Mouse (Mus musculus) kidney, embryonic 16.5 days (tissue): ENCODE results near the gene Slc16a8. TPM values are rescaled to one million over a fixed set of nuclear protein-coding genes. Genes with fewer than 3 reads are reported as not detected.

Experiments
- ATAC-seq: fragments of 200-750 bp; cut with Nextera tagmentation; 2 replicates; pipeline ENCODE4 v1.8.0; 2017; ENCODE audit warnings: moderate TSS enrichment; ENCODE audit not compliant: low FRiP score, low TSS enrichment
- H3K27ac ChIP-seq: fragments of 300-500 bp; sonication (generic); 2 replicates; pipeline ENCODE4 v1.5.1; 2014; ENCODE audit warnings: low read length
- H3K27me3 ChIP-seq: fragments of 300-500 bp; sonication (generic); 2 replicates; pipeline ENCODE4 v1.6.1; 2014; ENCODE audit warnings: low read length, control low read depth, mixed read lengths; ENCODE audit not compliant: insufficient read depth
- H3K36me3 ChIP-seq: fragments of 300-500 bp; sonication (generic); 2 replicates; pipeline ENCODE4 v1.6.1; 2014; ENCODE audit warnings: low read length, control low read depth, mixed read lengths; ENCODE audit not compliant: insufficient read depth
- H3K4me1 ChIP-seq: fragments of 300-500 bp; sonication (generic); 2 replicates; pipeline ENCODE4 v1.6.1; 2014; ENCODE audit warnings: low read length, control low read depth, mixed read lengths; ENCODE audit not compliant: insufficient read depth
- H3K4me2 ChIP-seq: fragments of 300-500 bp; sonication (generic); replicated peaks from 2 replicates; pipeline ENCODE4 v1.6.1; 2014; ENCODE audit warnings: low read depth, low read length
- H3K4me3 ChIP-seq: fragments of 300-500 bp; sonication (generic); 2 replicates; pipeline ENCODE4 v1.5.1; 2014; ENCODE audit warnings: mild to moderate bottlenecking, low read length
- H3K9ac ChIP-seq: fragments of 300-500 bp; sonication (generic); replicated peaks from 2 replicates; pipeline ENCODE4 v1.6.1; 2014; ENCODE audit warnings: low read length
- H3K9me3 ChIP-seq: fragments of 300-500 bp; sonication (generic); 2 replicates; pipeline ENCODE4 v1.6.1; 2016; ENCODE audit warnings: low read length, control low read depth
- WGBS: fragments of 180-500 bp; shearing (Covaris S2); extraction: QIAGEN DNeasy Blood & Tissue Kit; methylation state at CpG from one replicate; pipeline ENCODE4 v1.1.7; 2014; 5-methylcytosine and 5-hydroxymethylcytosine counted together
- polyA plus RNA-seq: library from polyadenylated mRNA; unstranded; fragments of >200 nt; fragmentation: Nextera tagmentation; extraction: Ambion mirVana; gene quantifications from 2 replicates; pipeline ENCODE4 v1.2.1, GENCODE M21; 2015

Gene Slc16a8
- polyA plus RNA-seq, 1 experiment from 2014 or later: 0.24 TPM

GRCm38 (mm10) chr15:79252580-79252979 is 2.0 kb downstream of the Slc16a8 start:
- Histone ChIP-seq H3K27me3 (peaks cover 34% of the 10 kb centered on the region), H3K9me3 (no peaks in the 10 kb centered on the region), H3K9ac (peak overlapping the region; percentile 69), H3K4me2 (peak overlapping the region; percentile 80), H3K4me3 (peak overlapping the region; percentile 47), H3K4me1 (peaks cover 13% of the 10 kb centered on the region), H3K36me3 (peaks cover 9% of the 10 kb centered on the region; the same call in 1 of the 2 replicates), H3K27ac (no peak overlapping the region)
- no peak for ATAC-seq
- 31% methylated on average over 24 of the region's 24 CpGs for WGBS

GRCm38 (mm10) chr15:79251781-79252491 is 2.6 kb downstream of the Slc16a8 start:
- H3K9ac ChIP-seq: peak overlapping the region; percentile 69
- H3K9me3 ChIP-seq: no peaks in the 10 kb centered on the region
- H3K4me1 ChIP-seq: peaks cover 13% of the 10 kb centered on the region
- 2% methylated on average over 57 of the region's 61 CpGs for WGBS
- peak; percentile 71 for ATAC-seq
- H3K27ac ChIP-seq: no peak overlapping the region
- peak overlapping the region; percentile 47 for H3K4me3 ChIP-seq
- H3K36me3 ChIP-seq: peaks cover 12% of the 10 kb centered on the region; the same call in 1 of the 2 replicates
- H3K4me2 ChIP-seq: peak overlapping the region; percentile 80
- H3K27me3 ChIP-seq: peaks cover 34% of the 10 kb centered on the region

- Histone ChIP-seq H3K4me1 (peaks cover 13% of the 10 kb centered on the region), H3K9ac (no peak overlapping the region), H3K27me3 (peaks cover 34% of the 10 kb centered on the region), H3K4me3 (no peak overlapping the region; the same call in 1 of the 2 replicates), H3K9me3 (no peaks in the 10 kb centered on the region), H3K4me2 (no peak overlapping the region), H3K36me3 (peaks cover 20% of the 10 kb centered on the region), H3K27ac (no peak overlapping the region)
- WGBS: 50% methylated on average over 7 of the region's 7 CpGs
- no peak for ATAC-seq
These were observed 3.4 kb downstream of the Slc16a8 start for GRCm38 (mm10) chr15:79251168-79251567.

- WGBS: 81% methylated on average over 2 of the region's 2 CpGs
- Histone ChIP-seq H3K9ac (no peak overlapping the region), H3K36me3 (peaks cover 27% of the 10 kb centered on the region), H3K4me2 (no peak overlapping the region), H3K4me1 (peaks cover 13% of the 10 kb centered on the region), H3K27ac (no peak overlapping the region), H3K27me3 (peaks cover 34% of the 10 kb centered on the region), H3K9me3 (no peaks in the 10 kb centered on the region), H3K4me3 (no peak overlapping the region)
- ATAC-seq: no peak
These were observed 4.3 kb downstream of the Slc16a8 start for GRCm38 (mm10) chr15:79250236-79250635.

GRCm38 (mm10) chr15:79245321-79245720 is 9.2 kb downstream of the Slc16a8 start:
- Histone ChIP-seq H3K27ac (no peak overlapping the region), H3K4me3 (no peak overlapping the region), H3K9me3 (no peaks in the 10 kb centered on the region), H3K36me3 (peaks cover 48% of the 10 kb centered on the region), H3K27me3 (no peaks in the 10 kb centered on the region), H3K9ac (no peak overlapping the region), H3K4me2 (no peak overlapping the region), H3K4me1 (peaks cover 5% of the 10 kb centered on the region; the same call in 1 of the 2 replicates)
- 81% methylated on average over 3 of the region's 3 CpGs for WGBS
- ATAC-seq: no peak

- H3K9ac ChIP-seq: no peak overlapping the region
- ATAC-seq: no peak
- peaks cover 5% of the 10 kb centered on the region; the same call in 1 of the 2 replicates for H3K4me1 ChIP-seq
- WGBS: 78% methylated on average over 7 of the region's 7 CpGs
- H3K27ac ChIP-seq: no peak overlapping the region
- peaks cover 57% of the 10 kb centered on the region for H3K36me3 ChIP-seq
- no peaks in the 10 kb centered on the region for H3K9me3 ChIP-seq
- no peak overlapping the region for H3K4me3 ChIP-seq
- H3K4me2 ChIP-seq: no peak overlapping the region
- no peaks in the 10 kb centered on the region for H3K27me3 ChIP-seq
These were observed 10.3 kb downstream of the Slc16a8 start for GRCm38 (mm10) chr15:79244071-79244893.

GRCm38 (mm10) chr15:79243234-79244042 is 11.1 kb downstream of the Slc16a8 start:
- Histone ChIP-seq H3K9me3 (no peaks in the 10 kb centered on the region), H3K9ac (no peak overlapping the region), H3K36me3 (peaks cover 60% of the 10 kb centered on the region), H3K4me2 (0 out of 2 replicates have a peak overlapping the region, but pooled peaks have one; percentile 22), H3K27ac (0 out of 2 replicates have a peak overlapping the region, but pooled peaks have one; percentile 6), H3K27me3 (no peaks in the 10 kb centered on the region), H3K4me1 (peaks cover 5% of the 10 kb centered on the region; the same call in 1 of the 2 replicates), H3K4me3 (no peak overlapping the region)
- WGBS: 17% methylated on average over 10 of the region's 10 CpGs
- peak; percentile 96 for ATAC-seq

- no peak overlapping the region for H3K4me3 ChIP-seq
- peaks cover 5% of the 10 kb centered on the region; the same call in 1 of the 2 replicates for H3K4me1 ChIP-seq
- H3K9ac ChIP-seq: no peak overlapping the region
- H3K9me3 ChIP-seq: no peaks in the 10 kb centered on the region
- H3K27ac ChIP-seq: no peak overlapping the region
- H3K4me2 ChIP-seq: no peak overlapping the region
- peak; percentile 60 for ATAC-seq
- 71% methylated on average over 13 of the region's 13 CpGs for WGBS
- peaks cover 57% of the 10 kb centered on the region for H3K36me3 ChIP-seq
- no peaks in the 10 kb centered on the region for H3K27me3 ChIP-seq
These were observed 11.9 kb downstream of the Slc16a8 start for GRCm38 (mm10) chr15:79242574-79243233.

GRCm38 (mm10) chr15:79238036-79238435 is 16.5 kb downstream of the Slc16a8 start:
- no peaks in the 10 kb centered on the region for H3K4me1 ChIP-seq
- H3K9me3 ChIP-seq: no peaks in the 10 kb centered on the region
- no peak overlapping the region for H3K4me2 ChIP-seq
- H3K27ac ChIP-seq: no peak overlapping the region
- no peak for ATAC-seq
- H3K9ac ChIP-seq: no peak overlapping the region
- H3K36me3 ChIP-seq: peaks cover 51% of the 10 kb centered on the region
- H3K4me3 ChIP-seq: no peak overlapping the region
- no peaks in the 10 kb centered on the region for H3K27me3 ChIP-seq
- 75% methylated on average over 6 of the region's 6 CpGs for WGBS
